Mouse (Mus musculus) brown adipose tissue, adult 24 weeks (tissue): ENCODE measurements around the gene A930004D18Rik. TPM values are rescaled to one million over a fixed set of nuclear protein-coding genes. Genes with fewer than 3 reads are reported as not detected.

ENCODE experiments used
- H3K27ac ChIP-seq: fragments of 200-500 bp; replicated peaks from 2 replicates; pipeline ENCODE4 v1.5.1; 2012; ENCODE audit warnings: low read depth, mild to moderate bottlenecking, low read length
- H3K4me1 ChIP-seq: fragments of 200-500 bp; 2 replicates; pipeline ENCODE4 v1.6.1; 2012; ENCODE audit warnings: low read length, mixed read lengths; ENCODE audit not compliant: control insufficient read depth, insufficient read depth, insufficient read length
- H3K4me3 ChIP-seq: fragments of 200-500 bp; 2 replicates; pipeline ENCODE4 v1.5.1; 2012; ENCODE audit warnings: low read depth, mild to moderate bottlenecking, low read length, moderate library complexity; ENCODE audit not compliant: insufficient read depth
- polyA plus RNA-seq: library from polyadenylated mRNA; stranded (reverse); fragments of >200 nt; gene quantifications from 2 replicates; pipeline ENCODE4 v1.2.4, GENCODE M21; 2012; ENCODE audit not compliant: missing spikeins, insufficient read depth, insufficient read length

Gene A930004D18Rik
- polyA plus RNA-seq = 0.87 and 1.2 TPM in 2 replicates

DNA sequence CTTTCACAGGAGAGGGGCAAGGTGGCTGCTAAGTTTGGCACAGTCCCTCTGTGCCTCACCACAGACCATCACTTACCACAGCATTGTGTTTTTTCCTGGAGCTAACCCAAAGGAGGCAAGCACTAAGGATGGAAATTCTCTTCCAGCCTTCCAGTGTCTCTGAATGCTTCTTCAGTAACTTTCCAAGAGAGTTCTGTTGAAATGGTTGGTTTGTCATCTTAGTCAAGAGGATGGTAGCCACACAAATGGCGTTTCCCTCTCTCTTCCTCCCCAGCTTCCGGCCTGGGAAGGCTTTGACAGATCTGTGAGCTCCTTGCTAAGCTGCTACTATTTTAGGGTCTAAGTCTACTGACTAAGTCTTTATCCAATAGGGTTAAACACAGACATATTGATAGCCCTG is at the start of gene A930004D18Rik:
Gene A930004D18Rik, minus strand, starts transcription at position 247 of the 400 bp plus-strand sequence.
- no peaks in the 10 kb centered on the region for H3K4me1 ChIP-seq
- H3K27ac ChIP-seq = no peak within 1 kb of the TSS
- H3K4me3 ChIP-seq = no peak within 1 kb of the TSS

GRCm38 (mm10) chr2:18080182-18080860 is 42.8 kb upstream of the A930004D18Rik start:
- Histone ChIP-seq H3K4me3 (no peak overlapping the region), H3K27ac (no peak overlapping the region), H3K4me1 (no peaks in the 10 kb centered on the region)

GRCm38 (mm10) chr2:18071947-18072346 is 34.4 kb upstream of the A930004D18Rik start:
- Histone ChIP-seq H3K4me1 (no peaks in the 10 kb centered on the region), H3K4me3 (no peak overlapping the region), H3K27ac (no peak overlapping the region)

DNA sequence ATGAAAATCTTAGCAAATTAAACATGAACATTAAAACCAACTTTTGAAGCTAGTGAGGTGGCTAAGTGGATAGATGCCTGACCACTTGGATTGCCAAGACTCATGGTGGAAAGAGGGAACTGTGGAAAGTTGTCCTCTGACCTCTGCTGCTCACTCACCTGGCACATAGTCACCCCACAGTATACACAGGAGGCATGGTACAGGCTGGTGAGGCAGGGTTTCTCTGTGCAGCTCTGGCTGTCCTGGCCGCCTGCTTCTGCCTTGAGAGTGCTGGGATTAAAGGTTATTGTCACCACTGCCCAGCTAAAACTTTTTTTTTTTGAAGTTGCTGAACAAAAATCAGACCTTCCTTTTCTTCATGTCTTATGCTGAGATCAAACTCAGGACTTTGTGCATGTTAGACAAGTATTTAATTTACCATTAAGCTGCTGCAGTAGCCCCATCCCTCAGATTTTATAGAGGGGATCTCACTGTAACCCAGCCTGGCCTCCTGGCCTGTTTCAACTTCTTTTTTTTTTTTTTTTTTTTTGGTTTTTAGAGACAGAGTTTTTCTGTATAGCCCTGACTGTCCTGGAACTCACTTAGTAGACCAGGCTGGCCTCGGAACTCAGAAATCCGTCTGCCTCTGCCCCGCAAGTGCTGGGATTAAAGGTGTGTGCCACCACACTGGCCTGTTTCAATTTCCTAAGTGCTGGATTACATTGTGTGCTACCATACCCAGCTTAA is 30.7 kb upstream of the A930004D18Rik start:
- H3K27ac ChIP-seq = no peak overlapping the region
- H3K4me3 ChIP-seq = no peak overlapping the region
- no peaks in the 10 kb centered on the region; the same call in 1 of the 2 replicates for H3K4me1 ChIP-seq

GRCm38 (mm10) chr2:18066436-18066835 is 28.9 kb upstream of the A930004D18Rik start:
- Histone ChIP-seq H3K27ac (no peak overlapping the region), H3K4me3 (no peak overlapping the region), H3K4me1 (no peaks in the 10 kb centered on the region; the same call in 1 of the 2 replicates)

DNA sequence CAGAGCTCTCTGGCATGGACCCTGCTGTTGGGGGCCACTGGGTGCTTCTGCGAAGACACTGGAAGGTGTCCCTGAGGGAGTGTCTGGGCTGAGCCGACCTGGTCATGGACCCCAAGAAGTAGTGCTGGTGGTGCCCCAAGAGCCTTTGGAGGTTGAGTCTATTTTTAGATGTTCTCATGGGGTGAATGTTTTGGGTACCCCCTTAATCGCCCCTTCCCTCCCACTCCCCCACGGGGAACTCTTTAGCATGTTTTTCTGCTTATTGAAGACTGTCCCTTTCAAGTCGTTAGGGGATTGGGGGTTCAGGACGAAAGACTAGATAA is 28.1 kb upstream of the A930004D18Rik start:
- Histone ChIP-seq H3K4me3 (peak overlapping the region; percentile 71), H3K4me1 (no peaks in the 10 kb centered on the region; the same call in 1 of the 2 replicates), H3K27ac (peak overlapping the region; percentile 35)

DNA sequence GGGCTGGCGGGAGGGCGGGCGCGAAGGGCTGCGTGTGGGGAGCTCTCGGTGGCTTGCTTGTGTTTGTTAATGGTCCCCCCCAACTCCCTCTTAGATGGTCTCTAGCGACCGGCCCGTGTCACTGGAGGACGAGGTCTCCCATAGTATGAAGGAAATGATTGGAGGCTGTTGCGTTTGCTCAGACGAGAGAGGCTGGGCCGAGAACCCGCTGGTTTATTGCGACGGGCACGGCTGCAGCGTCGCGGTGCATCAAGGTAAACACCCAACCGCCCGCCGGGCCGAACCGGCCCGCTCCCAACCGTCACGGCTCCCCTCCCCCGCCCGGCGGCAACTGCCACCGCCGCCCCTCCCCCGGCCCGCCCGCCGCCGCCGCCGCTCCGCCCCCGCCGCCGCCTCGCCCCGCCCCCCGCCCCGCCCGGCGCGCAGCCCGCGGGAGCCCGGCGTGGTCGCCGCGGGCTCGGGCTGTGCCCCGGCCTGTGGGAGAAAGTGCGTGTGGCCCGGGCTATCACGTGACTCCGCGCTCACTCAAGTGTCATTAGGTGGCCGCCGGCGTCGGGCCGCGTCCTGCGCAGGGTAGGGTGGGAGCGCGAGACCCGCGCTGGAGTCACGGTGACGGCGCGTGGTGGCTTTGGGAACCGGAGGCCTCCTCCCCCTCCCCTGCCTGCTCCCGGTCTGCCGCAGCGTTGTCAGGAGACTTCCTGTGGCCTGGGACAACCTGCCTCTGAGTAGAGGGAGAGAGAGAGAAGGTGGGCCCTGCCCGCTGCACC is 27.6 kb upstream of the A930004D18Rik start:
- Histone ChIP-seq H3K27ac (peak overlapping the region; percentile 91), H3K4me1 (no peaks in the 10 kb centered on the region; the same call in 1 of the 2 replicates), H3K4me3 (peak overlapping the region; percentile 97)

DNA sequence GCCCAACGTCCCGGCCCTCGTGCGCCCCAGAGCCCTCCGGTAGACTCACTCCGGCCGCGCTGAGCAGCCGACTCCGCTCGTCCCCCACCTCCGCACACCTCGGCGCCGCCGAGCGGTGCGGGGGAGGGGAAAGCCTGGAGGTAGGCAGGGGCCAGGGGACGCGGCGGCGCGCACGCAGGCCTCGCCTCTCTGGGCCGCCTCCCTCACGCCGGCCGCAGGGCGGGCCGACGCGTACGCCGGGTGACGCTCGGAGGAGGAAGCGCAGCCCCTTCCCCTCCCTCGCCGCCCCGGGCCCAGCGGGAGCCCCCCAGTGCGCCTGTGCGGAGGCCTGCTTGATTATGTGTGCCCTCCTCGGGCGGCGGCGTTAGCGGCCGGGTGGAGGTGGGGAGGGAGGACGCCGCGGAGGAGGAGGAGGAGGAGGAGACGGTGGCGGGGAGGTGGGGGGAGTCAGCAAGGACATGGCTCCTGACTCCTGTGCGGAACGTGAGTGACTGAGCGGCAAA is 26.9 kb upstream of the A930004D18Rik start:
- no peaks in the 10 kb centered on the region; the same call in 1 of the 2 replicates for H3K4me1 ChIP-seq
- H3K4me3 ChIP-seq = peak overlapping the region; percentile 97

GRCm38 (mm10) chr2:18063763-18064251 is 26.3 kb upstream of the A930004D18Rik start:
- Histone ChIP-seq H3K4me3 (peak overlapping the region; percentile 97), H3K27ac (peak overlapping the region; percentile 93), H3K4me1 (no peaks in the 10 kb centered on the region; the same call in 1 of the 2 replicates)

More for the DNA sequence above, 26.9 kb upstream of the A930004D18Rik start:
- H3K27ac ChIP-seq = peak overlapping the region; percentile 93

DNA sequence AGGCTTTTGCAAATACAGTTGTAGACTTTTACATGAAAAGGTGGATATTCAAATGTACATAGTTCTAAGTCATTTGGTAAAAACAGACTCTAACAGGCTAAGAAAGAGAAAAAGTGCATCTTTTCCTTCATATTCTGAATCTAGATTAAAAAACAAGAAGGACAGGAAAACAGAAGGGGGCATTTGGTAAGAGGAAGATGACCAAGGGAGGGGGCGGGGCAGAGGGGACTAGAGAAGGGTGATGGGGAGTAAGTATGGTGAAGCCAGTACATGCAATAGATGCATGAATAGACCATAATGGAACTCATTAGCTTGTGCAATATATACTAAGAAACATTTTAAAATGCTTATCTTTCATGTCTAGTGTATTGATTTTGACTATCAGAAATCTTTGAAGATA is 22.9 kb upstream of the A930004D18Rik start:
- H3K4me1 ChIP-seq = no peaks in the 10 kb centered on the region; the same call in 1 of the 2 replicates
- H3K4me3 ChIP-seq = no peak overlapping the region
- H3K27ac ChIP-seq = no peak overlapping the region

DNA sequence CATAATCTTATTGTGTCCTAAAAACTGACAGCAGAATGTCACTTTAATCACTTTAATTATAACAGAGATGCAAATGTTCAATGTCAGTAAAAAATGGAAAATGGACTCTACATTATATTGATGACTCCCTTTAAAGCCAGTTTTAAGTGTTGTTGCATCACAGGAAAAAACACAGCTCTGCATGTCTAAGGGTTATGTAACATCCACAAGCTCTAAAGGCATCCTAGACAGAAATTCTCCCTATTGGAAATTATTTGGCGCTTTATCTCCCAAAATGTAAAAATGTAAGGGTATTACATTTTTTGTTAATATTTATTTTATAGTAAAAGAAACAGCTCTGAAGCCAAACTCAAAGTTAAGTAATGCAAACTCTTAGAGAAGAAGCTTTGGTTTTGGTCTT is 22.4 kb upstream of the A930004D18Rik start:
- Histone ChIP-seq H3K27ac (no peak overlapping the region), H3K4me3 (no peak overlapping the region), H3K4me1 (no peaks in the 10 kb centered on the region; the same call in 1 of the 2 replicates)

- H3K27ac ChIP-seq = no peak overlapping the region
- H3K4me3 ChIP-seq = no peak overlapping the region
- H3K4me1 ChIP-seq = no peaks in the 10 kb centered on the region; the same call in 1 of the 2 replicates
These were observed 21.5 kb upstream of the A930004D18Rik start for GRCm38 (mm10) chr2:18059063-18059462.

- Histone ChIP-seq H3K4me1 (no peaks in the 10 kb centered on the region; the same call in 1 of the 2 replicates), H3K4me3 (peak overlapping the region; percentile 80), H3K27ac (peak overlapping the region; percentile 97)
These were observed 20.7 kb upstream of the A930004D18Rik start for GRCm38 (mm10) chr2:18058146-18058708.

DNA sequence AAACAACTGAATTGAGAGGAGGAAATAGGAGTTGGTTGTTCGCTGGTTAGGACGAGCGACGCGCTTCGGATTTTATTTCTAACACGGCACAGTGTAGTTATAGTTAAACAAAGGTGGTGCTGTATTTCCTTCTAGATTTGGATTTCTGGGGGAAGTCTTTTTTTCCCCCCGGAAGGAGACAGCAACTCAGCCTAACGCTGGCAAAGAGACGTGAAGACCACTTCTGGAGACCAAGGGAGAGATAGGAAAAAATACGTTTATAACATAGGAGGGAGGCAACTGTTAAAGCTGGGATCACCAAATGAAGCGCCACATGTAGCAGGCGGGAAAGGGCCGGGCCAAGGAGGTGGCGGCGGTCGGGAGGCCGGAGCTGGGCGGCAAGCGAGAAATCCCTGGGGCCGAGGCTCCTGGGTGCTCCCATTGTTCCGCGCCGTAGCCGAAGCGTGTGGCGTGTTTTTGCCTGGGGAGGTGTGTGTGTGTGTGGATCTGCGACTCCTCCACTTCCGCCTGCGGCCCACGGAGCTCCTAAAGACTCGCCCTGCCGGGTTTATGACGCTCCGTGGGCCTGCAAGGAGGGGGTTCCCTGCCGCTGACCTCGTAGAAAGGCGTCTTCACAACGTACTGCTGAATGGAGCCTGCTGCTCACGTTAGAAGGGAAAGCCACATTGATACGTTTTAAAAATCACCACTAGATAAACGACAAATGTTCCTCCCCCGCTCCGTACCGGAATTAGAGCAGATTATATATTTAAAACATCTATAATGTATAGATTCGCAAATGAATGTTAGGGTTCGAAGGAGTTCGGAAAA is 20.0 kb upstream of the A930004D18Rik start:
- H3K27ac ChIP-seq = peak overlapping the region; percentile 97
- H3K4me1 ChIP-seq = no peaks in the 10 kb centered on the region
- H3K4me3 ChIP-seq = peak overlapping the region; percentile 80
